Mouse (Mus musculus): ENCODE measurements around the gene Hsd11b2.

DNA sequence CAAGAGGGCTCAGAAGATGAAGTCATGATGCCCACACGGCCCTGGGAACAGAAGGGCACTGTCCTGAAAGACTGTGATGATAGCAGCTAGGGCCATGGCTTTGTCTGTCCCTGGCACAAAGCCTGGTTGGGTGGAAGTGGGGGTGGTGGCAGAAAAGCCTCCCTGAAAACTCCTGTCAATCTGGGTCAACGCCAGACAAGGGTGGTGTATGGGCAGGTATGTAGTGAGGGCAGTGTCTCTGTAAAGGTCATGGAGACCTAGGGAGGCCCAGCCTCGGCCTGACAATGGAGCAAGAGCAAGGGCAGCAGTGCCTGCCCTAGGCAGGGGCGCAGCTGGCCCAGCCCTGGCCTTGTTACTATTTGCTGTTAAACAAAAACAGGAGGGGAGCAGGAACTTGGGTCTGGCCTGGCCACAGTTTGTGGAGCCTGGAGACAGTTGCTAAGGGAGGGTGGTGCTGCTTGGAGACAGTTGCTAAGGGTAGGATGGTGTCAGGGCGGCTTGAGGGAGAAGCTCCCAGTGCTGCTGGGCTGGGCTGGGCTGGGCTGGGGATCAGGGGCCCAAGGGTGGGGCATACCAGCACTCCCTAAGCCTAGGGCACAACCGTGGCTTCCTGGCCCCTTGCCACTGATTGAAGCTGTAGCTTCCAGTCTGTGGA, 49.4 kb upstream of the Hsd11b2 start:
- TF ChIP-seq CTCF (IDR thresholded peaks at IDR 0.05; ENCODE audit: low read depth) (no peak), EP300 (IDR thresholded peaks at IDR 0.05; ENCODE audit: low read depth) (no peak)
